Mouse (Mus musculus): ENCODE measurements around the gene Acsm2. TPM values are rescaled to one million over a fixed set of nuclear protein-coding genes. Genes with fewer than 3 reads are reported as not detected.
"Not testable (repeated sequence)": the region's sequence is repeated elsewhere in the genome, so short reads cannot be mapped to it uniquely, and the experiment has no call there.

The Acsm2 gene
- total RNA-seq, 2 experiments from 2014 or later: not detected

- TF ChIP-seq CTCF (IDR thresholded peaks at IDR 0.05): no peak
- DNase-seq: no peak
- intact Hi-C loops (cut with DNase I): no loop called here
- no peak overlapping the region for H3K4me3 ChIP-seq
- H3K27ac ChIP-seq: no peak overlapping the region
Measured at GRCm38 (mm10) chr7:119527548-119527947, 26.6 kb upstream of the Acsm2 start.

GRCm38 (mm10) chr7:119528617-119529016 lies 25.5 kb upstream of the Acsm2 start:
- H3K27ac ChIP-seq: no peak overlapping the region
- intact Hi-C loops (cut with DNase I): no loop called here
- H3K4me3 ChIP-seq: no peak overlapping the region
- DNase-seq: no peak
- TF ChIP-seq CTCF (IDR thresholded peaks at IDR 0.05): no peak

- no peak overlapping the region for H3K4me3 ChIP-seq
- no peak for DNase-seq
- H3K27ac ChIP-seq: no peak overlapping the region
- intact Hi-C loops (cut with DNase I): no loop called here
- no peak for TF ChIP-seq CTCF (IDR thresholded peaks at IDR 0.05)
Measured at GRCm38 (mm10) chr7:119532924-119533323, 21.2 kb upstream of the Acsm2 start.

GRCm38 (mm10) chr7:119534389-119534788 lies 19.8 kb upstream of the Acsm2 start:
- no peak for TF ChIP-seq CTCF (IDR thresholded peaks at IDR 0.05)
- DNase-seq: no peak
- H3K27ac ChIP-seq: no peak overlapping the region
- intact Hi-C loops (cut with DNase I): no loop called here
- no peak overlapping the region for H3K4me3 ChIP-seq

GRCm38 (mm10) chr7:119542445-119542844 lies 11.7 kb upstream of the Acsm2 start:
- no peak for TF ChIP-seq CTCF (IDR thresholded peaks at IDR 0.05)
- no peak overlapping the region for H3K27ac ChIP-seq
- no peak overlapping the region for H3K4me3 ChIP-seq
- DNase-seq: no peak
- intact Hi-C loops (cut with DNase I): no loop called here

- no peak for TF ChIP-seq CTCF (IDR thresholded peaks at IDR 0.05)
- DNase-seq: no peak
- H3K27ac ChIP-seq: no peak overlapping the region
- intact Hi-C loops (cut with DNase I): no loop called here
- no peak overlapping the region for H3K4me3 ChIP-seq
Measured at GRCm38 (mm10) chr7:119545572-119545971, 8.6 kb upstream of the Acsm2 start.

GRCm38 (mm10) chr7:119550471-119551222 lies 3.5 kb upstream of the Acsm2 start:
- intact Hi-C loops (cut with DNase I): no loop called here
- Histone ChIP-seq H3K27ac (no peak overlapping the region), H3K4me3 (no peak overlapping the region)
- no peak for TF ChIP-seq CTCF (IDR thresholded peaks at IDR 0.05)
- no peak for DNase-seq

- intact Hi-C loops (cut with DNase I): no loop called here
- DNase-seq: no peak
- Histone ChIP-seq H3K4me3 (no peak overlapping the region), H3K27ac (no peak overlapping the region)
- TF ChIP-seq CTCF (IDR thresholded peaks at IDR 0.05): no peak
Measured at GRCm38 (mm10) chr7:119559789-119560451, 5.8 kb downstream of the Acsm2 start.

- DNase-seq: no peak
- no peak overlapping the region for H3K4me3 ChIP-seq
- no peak for TF ChIP-seq CTCF (IDR thresholded peaks at IDR 0.05)
- intact Hi-C loops (cut with DNase I): no loop called here
- no peak overlapping the region for H3K27ac ChIP-seq
Measured at GRCm38 (mm10) chr7:119560452-119560835, 6.3 kb downstream of the Acsm2 start.

- no peak overlapping the region for H3K4me3 ChIP-seq
- no peak for TF ChIP-seq CTCF (IDR thresholded peaks at IDR 0.05)
- H3K27ac ChIP-seq: no peak overlapping the region
- no peak for DNase-seq
- intact Hi-C loops (cut with DNase I): no loop called here
Measured at GRCm38 (mm10) chr7:119561441-119561840, 7.3 kb downstream of the Acsm2 start.

- H3K27ac ChIP-seq; H3K4me3 ChIP-seq; DNase-seq; intact Hi-C loops (cut with DNase I): not testable (repeated sequence)
Measured at GRCm38 (mm10) chr7:119562476-119562875, 8.3 kb downstream of the Acsm2 start.

- no peak for DNase-seq
- intact Hi-C loops (cut with DNase I): no loop called here
- no peak for TF ChIP-seq CTCF (IDR thresholded peaks at IDR 0.05)
- H3K27ac ChIP-seq: no peak overlapping the region
- no peak overlapping the region for H3K4me3 ChIP-seq
Measured at GRCm38 (mm10) chr7:119594530-119595107, 40.5 kb downstream of the Acsm2 start.

GRCm38 (mm10) chr7:119595306-119595705 lies 41.2 kb downstream of the Acsm2 start:
- no peak for TF ChIP-seq CTCF (IDR thresholded peaks at IDR 0.05)
- H3K4me3 ChIP-seq: no peak overlapping the region
- no peak overlapping the region for H3K27ac ChIP-seq
- intact Hi-C loops (cut with DNase I): no loop called here
- DNase-seq: no peak

Data from gastrocnemius, adult 2 months (tissue).